Mouse (Mus musculus) adrenal gland, adult 18-20 months (tissue): ENCODE data around the gene Gm5800. TPM values are rescaled to one million over a fixed set of nuclear protein-coding genes. Genes with fewer than 3 reads are reported as not detected.
"Not testable (repeated sequence)": the region's sequence is repeated elsewhere in the genome, so short reads cannot be mapped to it uniquely, and the experiment has no call there.

Source experiments
- DNase-seq, 2 experiments: peaks; one replicate each; pipeline ENCODE4 v3.0.0; 2021 to 2022; ENCODE audit warnings: low spot score in 2 of 2
- long read RNA-seq, 2 experiments: library from polyadenylated mRNA; stranded (forward); transcript quantifications; one replicate each; pipeline ENCODE4 v2.0.0; 2021
- total RNA-seq, 2 experiments: library from RNA; stranded (reverse); gene quantifications; 1 replicate in 1 of 2; 2 replicates in 1 of 2; pipeline ENCODE4 v1.2.3; 2021

Gene Gm5800
- not detected for total RNA-seq
- long read RNA-seq, experiment 1, result 0 reads
- long read RNA-seq, experiment 2, result 0 reads

DNA sequence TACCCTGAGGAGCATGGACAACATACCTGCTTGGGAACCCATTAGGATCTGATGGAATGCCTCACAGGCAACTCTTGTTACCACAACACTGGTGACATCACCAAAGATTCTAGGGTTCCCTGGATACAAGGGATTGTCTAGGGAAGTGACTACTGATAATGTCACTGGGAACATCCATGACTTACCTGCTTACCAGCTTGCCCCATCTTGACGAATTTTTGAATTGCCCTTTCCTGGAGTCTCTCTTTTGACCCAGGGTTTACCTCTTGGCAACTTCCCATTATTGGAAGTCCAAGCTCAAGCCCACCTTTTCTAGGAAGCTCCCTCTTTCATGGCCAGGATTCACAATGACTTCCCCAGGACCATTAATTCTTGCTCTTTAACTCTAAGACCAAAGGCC lies at the start of gene Gm5800:
Gene Gm5800 (minus strand): TSS at position 101 of the 400 bp plus-strand sequence.
- DNase-seq, result no peak

DNA sequence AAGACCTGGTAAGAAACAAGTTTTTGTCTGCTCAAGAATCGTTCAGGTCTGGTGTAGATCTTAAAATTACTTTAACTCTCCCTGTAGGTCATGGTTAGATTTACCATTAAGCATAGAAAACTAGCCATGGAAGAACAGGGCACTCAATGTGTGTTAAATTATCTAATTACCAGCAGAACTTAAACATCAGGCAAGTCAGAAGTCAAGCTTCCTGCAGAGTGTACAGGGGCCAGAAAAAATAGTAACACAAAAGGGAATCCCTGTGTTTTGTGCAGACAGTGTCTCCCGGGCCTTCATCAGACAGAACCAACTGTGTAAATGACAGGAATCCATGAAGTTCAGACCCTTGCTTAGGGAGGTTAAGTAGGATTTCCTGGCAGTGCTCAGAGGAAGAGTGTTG lies 39.0 kb upstream of the Gm5800 start:
- DNase-seq, result no peak

DNA sequence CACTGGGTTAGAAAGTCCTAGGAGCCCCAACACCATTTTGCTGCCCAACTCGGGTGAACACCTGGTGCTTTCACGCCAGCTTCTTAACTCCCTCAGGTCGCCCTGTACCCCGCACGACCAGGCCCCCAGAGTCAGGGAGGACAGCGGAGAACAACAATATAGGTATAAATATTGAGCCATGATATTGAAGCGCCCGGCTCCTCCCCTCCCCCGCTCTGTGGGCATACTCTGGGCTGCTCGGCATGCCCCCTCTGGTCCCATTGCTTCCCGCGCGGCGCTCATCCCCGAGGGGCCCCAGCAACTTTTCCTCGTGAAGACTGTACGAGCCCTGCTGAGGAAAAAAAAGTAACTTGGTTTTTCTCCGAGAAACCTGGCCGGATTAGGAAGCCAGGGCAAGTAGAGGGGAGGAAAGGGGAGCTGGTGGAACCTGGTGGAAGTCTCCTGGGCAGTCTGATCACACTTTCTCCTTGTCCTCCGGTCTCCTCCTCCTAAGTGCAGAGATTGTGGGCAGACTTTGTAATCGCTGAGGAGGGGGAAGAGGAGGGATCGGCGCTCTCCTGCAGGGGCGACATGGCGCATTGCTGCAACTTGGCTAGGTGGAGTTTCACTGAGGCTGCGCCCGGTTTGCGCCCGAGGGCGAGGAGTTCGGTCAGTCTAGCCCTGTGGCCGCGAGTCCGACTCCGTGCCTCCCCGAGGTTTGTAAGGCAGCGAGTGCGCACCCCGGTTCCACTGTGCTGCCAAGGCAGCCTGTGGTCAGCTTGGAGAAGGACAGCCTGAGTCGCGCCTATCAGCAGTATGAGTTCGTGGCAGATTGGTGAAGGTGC lies 23.6 kb upstream of the Gm5800 start:
- no peak for DNase-seq

DNA sequence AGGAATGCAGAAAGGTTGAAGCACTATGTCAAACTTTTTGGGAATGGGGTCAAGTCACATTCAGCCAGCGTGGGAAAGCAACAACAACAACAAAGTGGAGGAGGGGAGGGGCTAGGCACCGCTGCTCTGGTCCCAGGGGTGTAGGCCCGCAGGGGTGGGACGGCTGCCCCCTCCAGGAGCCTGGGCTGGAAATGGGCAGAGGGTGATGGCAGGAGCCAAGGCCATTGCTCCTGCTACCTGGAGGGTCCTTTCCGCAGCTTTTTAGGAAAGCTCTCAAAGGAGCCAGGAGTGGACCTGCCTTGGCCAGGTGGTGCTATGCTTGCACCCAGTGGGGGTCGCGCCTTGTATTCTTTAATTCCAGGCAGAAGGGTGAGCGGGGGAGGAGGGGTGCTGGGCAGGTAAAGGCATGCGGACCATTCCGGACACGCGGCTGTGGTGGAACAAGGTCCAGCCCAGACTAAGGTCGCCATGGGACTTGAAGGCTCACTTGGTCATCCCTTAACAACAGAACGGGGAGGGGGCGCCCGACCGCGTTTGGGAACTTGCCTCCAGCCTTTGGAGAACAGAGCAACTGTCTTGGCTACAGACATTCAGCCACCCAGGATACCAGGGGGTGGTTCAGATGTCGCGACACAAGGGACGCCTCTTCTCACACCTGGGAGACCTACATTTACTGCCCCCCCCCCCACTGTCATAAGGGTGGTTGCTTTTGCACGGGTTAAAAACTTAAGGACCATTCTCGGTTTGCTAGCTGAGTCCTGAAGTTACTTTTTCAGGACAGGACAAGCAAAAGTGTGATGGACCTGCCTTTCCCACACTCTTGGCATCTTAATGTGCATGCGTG lies 22.4 kb upstream of the Gm5800 start:
- DNase-seq, result no peak

DNA sequence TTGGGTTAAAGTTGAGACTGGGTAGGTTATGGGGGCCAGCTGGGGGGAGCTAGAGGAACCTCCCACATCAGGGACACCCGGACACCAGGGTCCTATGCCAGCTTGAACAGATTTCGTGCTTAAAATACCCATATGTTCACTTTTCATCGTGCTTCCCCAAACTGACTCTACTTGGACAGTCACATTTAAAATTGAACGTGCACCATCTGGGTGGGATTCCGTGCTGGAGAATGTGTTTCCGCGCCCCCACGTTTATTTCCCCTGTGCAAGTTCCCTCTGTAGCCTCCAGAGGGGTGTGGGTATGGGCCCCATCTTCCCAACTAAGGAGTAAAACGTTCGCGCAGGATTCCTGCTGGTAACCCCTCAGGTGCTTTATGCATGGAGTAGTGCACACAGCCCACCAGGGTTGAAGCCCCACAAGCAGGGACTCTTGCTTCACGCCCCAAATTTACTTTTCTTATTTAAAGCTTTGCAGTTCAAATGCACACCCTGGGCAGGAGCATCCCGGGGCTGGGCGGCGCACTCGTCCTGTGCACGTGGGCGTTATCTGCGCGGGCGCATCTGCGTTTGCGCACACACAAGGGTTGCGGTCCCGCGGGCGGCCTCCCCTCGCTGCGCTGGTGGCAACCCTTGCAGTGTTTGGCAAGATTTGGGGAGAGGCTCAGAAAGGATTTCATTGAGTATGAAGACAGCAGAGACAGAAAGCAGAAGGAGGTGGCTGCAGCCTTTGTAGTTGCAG lies 21.6 kb upstream of the Gm5800 start:
- no peak for DNase-seq

DNA sequence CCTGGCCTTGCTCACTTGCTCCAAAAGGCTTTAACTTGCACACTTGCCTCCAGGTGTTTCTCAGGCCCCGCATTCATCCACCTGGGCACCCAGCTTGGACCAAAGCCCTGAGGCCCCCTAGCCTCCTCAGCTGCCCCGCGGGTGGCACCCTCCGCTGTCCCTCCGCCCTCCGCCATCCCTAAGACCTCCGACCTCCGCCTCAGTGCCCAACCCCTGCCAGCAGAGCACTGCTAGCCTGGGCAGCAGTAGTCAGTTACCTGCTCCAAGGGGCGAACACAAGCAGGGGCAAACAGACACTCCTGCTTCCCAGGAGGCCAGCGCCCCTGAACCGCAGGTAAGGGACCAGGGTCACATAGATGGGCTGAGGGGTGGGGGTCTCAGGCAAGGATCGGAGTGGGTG lies 21.0 kb upstream of the Gm5800 start:
- DNase-seq, result no peak

DNA sequence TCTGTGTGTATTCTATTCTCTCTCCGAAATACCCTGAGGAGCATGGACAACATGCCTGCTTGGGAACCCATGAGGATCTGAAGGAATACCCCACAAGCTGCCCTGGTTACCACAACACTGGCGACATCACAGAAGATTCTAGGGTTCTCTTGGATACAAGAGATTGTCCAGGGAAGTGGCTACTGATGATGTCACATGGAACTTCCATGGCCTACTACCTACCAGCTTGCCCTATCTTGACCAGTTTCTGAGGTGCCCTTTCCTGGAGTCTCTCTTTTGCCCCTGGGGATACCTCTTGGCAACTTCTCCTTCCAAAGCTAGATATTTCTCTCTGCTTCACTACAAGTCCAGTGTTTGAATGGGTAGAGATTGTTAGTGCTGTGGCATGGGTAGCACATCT lies 21.6 kb downstream of the Gm5800 start, which contains the start of gene Gm17079:
Gene Gm17079 (minus strand): TSS at position 101 of the 400 bp plus-strand sequence.
- DNase-seq, result not testable (repeated sequence)

DNA sequence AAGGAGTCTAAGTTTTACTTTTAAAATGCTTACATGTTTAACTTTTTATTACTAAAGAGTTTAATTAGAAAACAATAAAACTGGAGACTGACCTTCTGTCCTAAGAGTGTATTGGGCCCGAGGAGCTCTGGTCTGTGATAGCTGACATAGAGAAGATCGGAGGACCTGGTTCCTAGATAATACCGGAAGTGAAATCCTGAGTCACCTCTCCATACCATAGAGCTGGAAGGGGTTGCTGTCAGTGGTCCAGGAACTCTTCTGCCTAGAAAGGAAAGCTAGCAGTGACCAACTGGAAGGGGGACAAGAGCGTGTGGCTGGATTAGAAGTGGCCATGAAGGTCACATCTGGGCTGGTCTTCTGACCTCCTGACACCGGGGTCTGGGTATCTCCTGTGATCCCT lies 39.7 kb downstream of the Gm5800 start:
- no peak for DNase-seq

Other genes starting within 250 kb of the Gm5800 start
- gene Gm5622, start 164.4 kb downstream of the Gm5800 start, total RNA-seq, result not detected
- not detected for gene Gm17175, start 143.1 kb downstream of the Gm5800 start, total RNA-seq
- gene Gm17174, start 125.0 kb downstream of the Gm5800 start, total RNA-seq, result not detected
- not detected for gene Gm17078, start 105.9 kb downstream of the Gm5800 start, total RNA-seq
- gene Gm4181, start 81.5 kb downstream of the Gm5800 start, total RNA-seq, result not detected
- not detected for gene Gm17079, start 21.7 kb downstream of the Gm5800 start, total RNA-seq
- not detected for gene Ang4, start 56.4 kb upstream of the Gm5800 start, total RNA-seq
- gene AY358078, start 82.9 kb upstream of the Gm5800 start, total RNA-seq, result not detected
- gene Ear6, start 136.5 kb upstream of the Gm5800 start, total RNA-seq, result not detected
- gene Mettl17, start 167.7 kb upstream of the Gm5800 start, total RNA-seq, result 10 to 100 TPM; 30.5 to 36.3 TPM
- 1 to 10 TPM in 1 of 2 experiments, under 1 TPM in 1; 0.56 to 1.3 TPM for gene Slc39a2, start 175.7 kb upstream of the Gm5800 start, total RNA-seq
- gene Ndrg2, start 197.0 kb upstream of the Gm5800 start, total RNA-seq, result 100 to 1,000 TPM; 256 to 257 TPM
- not detected for gene Tppp2, start 201.2 kb upstream of the Gm5800 start, total RNA-seq
- not detected for gene Rnase13, start 205.6 kb upstream of the Gm5800 start, total RNA-seq